Mouse (Mus musculus) left cerebral cortex, adult 6 months (tissue): ENCODE results near the gene Fam90a1a. TPM values are rescaled to one million over a fixed set of nuclear protein-coding genes. Genes with fewer than 3 reads are reported as not detected.

Source experiments
- long read RNA-seq, 2 experiments: library from polyadenylated mRNA; unstranded; transcript quantifications; one replicate each; pipeline ENCODE4 v2.0.0; 2019 to 2020
- polyA plus RNA-seq: library from polyadenylated mRNA; unstranded; fragments of <200 nt; fragmentation: Nextera tagmentation; gene quantifications from 2 replicates; pipeline ENCODE4 v1.2.3, GENCODE M21; 2021

Gene Fam90a1a
- not detected in 2 replicates for polyA plus RNA-seq
- long read RNA-seq, experiment 1, result 0 reads
- long read RNA-seq, experiment 2, result 0 reads

GRCm38 (mm10) chr8:21958414-21958813, at the start of gene Fam90a1a:
Gene Fam90a1a, plus strand, starts transcription at chr8:21958714.

GRCm38 (mm10) chr8:21932610-21933009, 25.9 kb upstream of the Fam90a1a start, which contains the start of gene Defb15:
Gene Defb15, minus strand, starts transcription at chr8:21932710.

DNA sequence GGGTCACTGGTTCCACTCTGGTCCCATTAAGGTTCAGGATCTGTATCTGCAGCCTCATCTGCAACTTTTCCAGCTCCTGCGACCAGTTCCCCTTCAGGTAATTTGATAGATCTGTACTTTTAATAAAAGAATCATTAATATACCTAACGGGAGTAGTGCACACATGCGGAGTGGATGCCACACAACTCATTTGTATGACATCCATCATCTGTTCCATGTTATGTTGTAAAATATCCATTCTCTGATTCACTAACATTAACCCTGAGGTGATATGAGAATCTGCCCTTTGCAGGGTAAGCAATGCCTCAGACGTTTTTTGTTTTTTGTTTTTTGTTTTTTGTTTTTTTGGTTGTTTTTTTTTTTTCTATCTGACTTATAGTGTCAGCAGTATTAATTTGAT, 20.5 kb upstream of the Fam90a1a start, which contains the start of gene Defb35:
Gene Defb35, plus strand, starts transcription at position 301 of the 400 bp plus-strand sequence.

DNA sequence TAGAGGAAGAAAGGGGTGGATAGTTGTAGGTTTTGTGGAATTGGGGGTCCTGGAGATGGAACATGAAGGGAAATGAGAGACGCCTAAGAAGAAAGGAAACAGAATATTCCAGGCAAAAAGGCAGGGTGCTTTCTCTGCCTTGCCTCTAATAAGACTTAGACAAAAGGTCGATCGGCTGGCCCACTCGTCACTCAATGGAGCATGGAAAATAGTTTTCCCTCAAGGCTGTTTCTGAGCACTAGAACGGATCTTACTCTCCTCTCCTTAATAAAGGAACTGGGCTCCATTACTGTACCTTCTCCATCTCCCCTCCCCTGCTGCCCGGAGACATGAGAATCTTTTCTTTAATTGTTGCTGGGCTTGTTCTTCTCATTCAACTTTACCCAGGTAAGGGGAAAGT, 12.1 kb upstream of the Fam90a1a start, which contains the start of gene Defb13:
Gene Defb13, plus strand, starts transcription at position 301 of the 400 bp plus-strand sequence.

GRCm38 (mm10) chr8:21969475-21969874, 11.0 kb downstream of the Fam90a1a start, which contains the start of gene Ccdc70:
Gene Ccdc70, plus strand, starts transcription at chr8:21969775.

Other genes starting within 250 kb of the Fam90a1a start
- gene Defa24, start 224.2 kb upstream of the Fam90a1a start, polyA plus RNA-seq, result not detected in 2 replicates
- not detected in 2 replicates for gene Defb50, start 135.2 kb upstream of the Fam90a1a start, polyA plus RNA-seq
- not detected in 2 replicates for gene Defb2, start 118.8 kb upstream of the Fam90a1a start, polyA plus RNA-seq
- not detected in 2 replicates for gene Defb10, start 99.8 kb upstream of the Fam90a1a start, polyA plus RNA-seq
- not detected in 2 replicates for gene Defb9, start 73.3 kb upstream of the Fam90a1a start, polyA plus RNA-seq
- not detected in 2 replicates for gene Defb11, start 52.3 kb upstream of the Fam90a1a start, polyA plus RNA-seq
- not detected in 2 replicates for gene Defb15, start 26.0 kb upstream of the Fam90a1a start, polyA plus RNA-seq
- not detected in 2 replicates for gene Defb35, start 20.4 kb upstream of the Fam90a1a start, polyA plus RNA-seq
- gene Defb13, start 12.0 kb upstream of the Fam90a1a start, polyA plus RNA-seq, result not detected in 2 replicates
- gene Ccdc70, start 11.1 kb downstream of the Fam90a1a start, polyA plus RNA-seq, result not detected in 2 replicates
- 0.41 and 0.47 TPM in 2 replicates for gene Atp7b, start 101.6 kb downstream of the Fam90a1a start, polyA plus RNA-seq
- gene Alg11, start 102.0 kb downstream of the Fam90a1a start, polyA plus RNA-seq, result 15.2 and 22.9 TPM in 2 replicates
- gene Nek5, start 166.3 kb downstream of the Fam90a1a start, polyA plus RNA-seq, result 0.09 and 0.34 TPM in 2 replicates
- gene Nek3, start 207.7 kb downstream of the Fam90a1a start, polyA plus RNA-seq, result 0.93 and 1.4 TPM in 2 replicates
- gene Ckap2, start 227.1 kb downstream of the Fam90a1a start, polyA plus RNA-seq, result 0.15 and 0.48 TPM in 2 replicates
- gene Vps36, start 234.1 kb downstream of the Fam90a1a start, polyA plus RNA-seq, result 10.6 and 11.1 TPM in 2 replicates